Mouse (Mus musculus) stomach, postnatal 0 days (tissue): ENCODE results near the gene Bcap31.

ENCODE experiments used
- CTCF ChIP-seq: IDR thresholded peaks from 2 replicates; pipeline ENCODE4 v1.5.1; 2016; ENCODE audit warnings: antibody characterized with exemption, low read depth, mild to moderate bottlenecking, moderate library complexity
- EP300 ChIP-seq: optimal IDR thresholded peaks from 2 replicates; pipeline ENCODE3; 2016; ENCODE audit warnings: antibody characterized with exemption

DNA sequence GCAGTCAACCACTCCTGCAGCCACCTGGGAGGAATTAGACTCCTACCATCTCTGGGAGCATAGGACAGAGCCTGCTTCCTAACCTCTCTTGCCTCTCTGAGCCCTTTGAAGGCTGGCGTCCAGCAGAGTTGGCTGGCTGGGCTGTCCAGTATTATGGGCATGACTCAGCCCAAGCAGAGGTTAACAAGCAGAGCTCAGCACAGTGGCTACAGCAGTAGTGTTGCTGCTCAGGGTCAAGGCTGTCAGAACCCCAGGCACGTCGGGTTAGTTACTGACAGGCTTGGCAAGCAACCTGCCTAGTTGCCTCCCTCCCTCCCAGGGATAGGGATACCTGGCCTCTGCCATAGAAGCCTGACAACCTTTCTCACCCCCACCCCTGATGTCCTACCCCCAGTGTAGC lies 2.3 kb upstream of the Bcap31 start:
- TF ChIP-seq CTCF = no peak
- no peak for TF ChIP-seq EP300
